Mouse (Mus musculus): ENCODE measurements around the gene Aox2.

Gene Aox2

DNA sequence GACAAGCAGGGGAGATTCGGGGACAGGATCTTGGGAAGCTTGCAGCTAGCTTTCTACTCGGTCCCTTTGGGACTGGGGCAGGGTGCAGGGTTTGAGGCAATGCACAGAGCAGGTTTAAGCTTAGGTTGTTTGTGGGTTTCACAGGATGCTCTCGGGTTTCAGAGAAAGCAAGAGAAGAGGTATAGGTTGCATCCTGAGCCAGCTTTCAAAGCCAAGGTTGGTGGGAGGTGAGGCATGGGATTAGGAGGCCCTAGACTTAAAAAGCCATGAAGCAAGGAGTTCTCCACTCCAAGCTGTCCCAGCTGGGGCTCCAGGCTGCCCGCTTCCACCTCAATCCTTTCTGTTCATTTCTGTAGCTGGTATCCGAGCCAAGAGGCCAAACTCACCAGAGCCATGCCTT, at the start of gene Aox2:
Gene Aox2 (plus strand): TSS at position 301 of the 400 bp plus-strand sequence.
- in situ Hi-C loops (cut with MboI) = loop anchor here (25.0 kb wide), 1 partner anchor 866 kb away; the partner anchor contains the start of genes Maip1 and Tyw5

DNA sequence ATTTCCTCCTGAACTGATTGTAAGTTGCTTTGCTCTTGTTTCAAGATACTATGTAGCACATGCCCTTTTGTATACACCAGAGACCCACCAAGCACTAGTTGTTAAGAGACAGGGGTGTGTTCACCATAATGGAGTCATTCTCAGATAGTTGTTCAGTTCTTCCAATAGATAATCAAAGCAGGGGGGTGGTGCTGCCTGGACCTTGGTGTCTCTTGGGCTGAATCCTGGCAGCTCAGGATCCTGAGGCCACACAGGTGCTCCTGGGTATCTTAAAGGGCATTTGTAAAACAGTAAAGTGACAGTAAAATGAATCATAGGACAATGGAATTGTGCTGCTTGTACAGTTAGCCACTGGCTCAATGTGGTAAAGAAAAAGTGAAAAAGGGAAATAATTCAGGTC, 49.2 kb upstream of the Aox2 start:
- in situ Hi-C loops (cut with MboI) = no loop called here

DNA sequence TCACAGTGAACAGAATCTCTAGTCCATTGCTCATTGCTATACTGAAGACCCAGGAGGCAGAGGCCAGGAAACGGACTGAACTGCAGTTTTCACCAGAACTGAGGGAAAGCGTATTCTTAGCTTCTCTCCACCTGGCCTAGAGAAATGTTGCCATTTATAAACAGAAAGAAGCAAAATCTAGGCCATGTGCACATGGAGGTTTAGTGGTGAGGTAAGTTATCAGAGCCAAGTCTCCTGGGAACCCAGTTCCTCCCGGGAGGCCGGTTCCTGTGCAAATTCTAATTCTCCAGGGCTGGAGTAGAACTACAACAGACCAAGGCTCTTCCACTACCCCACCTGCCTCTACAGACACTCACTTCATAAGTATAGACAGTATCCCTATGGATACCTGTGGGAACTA, 48.4 kb upstream of the Aox2 start:
- in situ Hi-C loops (cut with MboI) = no loop called here

DNA sequence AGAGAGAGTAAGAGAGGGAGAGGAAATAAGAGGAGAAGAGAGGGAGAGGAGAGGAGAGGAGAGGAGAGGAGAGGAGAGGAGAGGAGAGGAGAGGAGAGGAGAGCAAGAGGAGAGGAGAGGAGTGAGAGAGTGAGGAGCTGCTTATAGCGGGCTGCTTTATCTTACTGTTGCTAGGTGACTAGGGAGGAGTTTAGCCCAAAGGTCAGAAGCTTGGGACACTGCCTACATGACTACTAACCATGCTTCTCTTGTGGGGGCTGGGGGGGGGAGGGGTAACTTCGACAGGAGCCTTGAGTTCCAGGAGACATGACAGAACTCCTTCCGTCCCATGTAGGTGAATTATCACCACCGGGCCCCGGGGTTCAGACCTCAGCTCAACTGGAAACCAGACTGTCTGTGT, 47.6 kb upstream of the Aox2 start:
- in situ Hi-C loops (cut with MboI) = no loop called here

DNA sequence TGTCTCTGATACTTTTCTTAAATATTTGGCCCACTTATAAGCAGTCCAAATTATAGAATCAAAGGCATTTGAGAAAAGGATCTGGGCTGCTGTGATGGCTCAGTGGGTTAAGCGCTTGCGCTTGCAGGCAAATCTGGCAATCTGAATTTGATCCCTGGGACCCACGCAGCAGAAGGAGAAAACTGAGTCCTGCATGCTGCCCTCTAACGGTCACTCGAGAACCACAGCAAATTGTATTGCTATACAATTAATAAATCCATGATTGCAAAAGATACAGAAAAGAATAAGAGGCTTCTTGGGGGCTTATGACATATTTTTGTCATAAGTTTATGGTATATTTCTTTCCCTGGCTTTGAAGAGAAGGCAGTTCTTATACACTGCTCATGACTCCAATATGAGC, 42.7 kb upstream of the Aox2 start:
- in situ Hi-C loops (cut with MboI) = no loop called here

DNA sequence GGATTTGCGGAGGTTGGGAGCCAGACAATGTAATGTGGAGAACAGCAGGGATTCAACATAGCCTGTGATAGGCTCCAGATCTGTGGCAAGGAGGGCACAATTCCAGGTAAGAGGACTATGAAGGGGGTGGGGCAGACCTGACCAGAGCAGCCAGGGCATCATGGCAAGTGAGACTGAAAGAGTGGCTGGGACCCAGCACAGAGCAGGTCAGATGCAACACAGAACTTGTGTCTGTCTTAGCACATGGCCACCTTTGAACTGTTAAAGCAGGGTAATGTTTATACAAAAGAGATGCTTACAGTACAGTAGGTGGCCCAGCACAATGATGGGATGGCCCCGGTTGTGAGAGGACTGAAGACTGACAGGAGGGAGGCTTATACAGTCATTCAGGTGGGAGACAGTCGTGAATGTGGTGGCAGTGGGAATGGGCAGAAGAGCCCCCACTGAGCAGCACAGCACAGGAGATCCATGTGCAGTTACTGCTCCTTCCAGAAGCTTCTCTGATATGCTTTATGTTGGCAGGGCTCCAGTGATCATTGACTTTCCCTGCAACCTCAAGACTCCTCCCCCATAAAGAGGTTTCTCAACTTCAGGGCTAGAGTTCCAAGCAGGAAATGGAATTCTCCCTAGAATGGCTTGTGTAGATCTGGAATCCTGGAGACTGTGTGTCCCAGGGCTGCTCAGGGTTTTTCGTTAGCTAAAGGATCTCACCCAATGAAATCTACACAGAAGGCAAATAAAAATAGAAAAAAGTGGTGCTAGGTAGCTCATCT, 40.4 kb upstream of the Aox2 start:
- in situ Hi-C loops (cut with MboI) = no loop called here

DNA sequence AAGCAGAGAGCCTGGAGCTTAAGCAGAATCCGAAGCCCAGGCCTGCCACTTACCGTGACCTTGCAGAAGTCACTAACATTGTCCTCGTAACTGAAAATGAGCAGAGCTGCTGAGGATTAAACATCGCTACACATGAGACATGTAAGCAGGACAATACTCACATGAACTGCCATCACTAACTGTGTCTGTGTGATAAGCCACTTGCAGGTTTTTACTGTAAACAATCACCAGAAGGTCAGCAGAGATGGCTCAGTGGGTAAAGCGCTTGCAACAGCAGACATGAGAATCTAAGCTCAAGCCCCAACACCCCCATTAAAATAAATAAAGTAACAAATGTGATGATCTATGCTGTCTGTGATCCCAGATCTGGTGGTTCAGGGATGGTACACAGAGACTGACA, 39.7 kb upstream of the Aox2 start:
- in situ Hi-C loops (cut with MboI) = no loop called here

DNA sequence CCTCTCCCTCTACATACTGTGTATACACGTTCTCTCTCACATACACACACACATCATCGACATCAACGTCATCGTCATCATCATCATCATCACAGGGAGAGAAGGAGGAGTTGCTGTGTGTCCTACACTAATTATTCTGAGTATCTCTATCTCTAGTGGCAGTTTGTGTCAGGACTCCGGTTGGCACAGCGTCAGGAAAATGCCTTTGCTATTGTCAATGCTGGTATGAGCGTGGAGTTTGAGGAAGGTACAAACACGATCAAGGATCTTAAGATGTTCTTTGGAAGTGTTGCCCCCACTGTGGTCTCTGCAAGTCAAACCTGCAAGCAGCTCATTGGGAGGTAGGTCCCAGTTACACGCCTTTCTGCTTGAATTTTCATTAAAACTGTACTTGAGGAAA, 39.2 kb upstream of the Aox2 start:
- in situ Hi-C loops (cut with MboI) = no loop called here

DNA sequence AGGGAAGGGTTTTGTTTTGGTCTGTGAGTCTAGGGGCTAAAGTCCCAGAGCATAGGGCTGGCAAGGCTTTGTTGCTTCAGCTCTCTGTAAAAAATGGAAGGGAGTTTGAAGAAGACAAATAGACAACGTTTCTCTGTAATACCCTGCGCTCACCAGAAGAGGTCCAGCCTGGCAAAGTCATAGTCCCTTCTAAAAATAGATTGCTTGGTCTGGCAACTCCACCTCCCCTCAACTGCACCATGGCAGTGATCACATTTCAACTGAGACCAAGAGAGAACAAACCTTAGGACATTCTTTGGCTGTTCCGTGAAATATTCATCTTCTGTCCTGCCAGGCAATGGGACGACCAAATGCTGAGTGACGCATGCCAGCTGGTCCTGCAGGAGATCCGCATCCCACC, 37.8 kb upstream of the Aox2 start:
- in situ Hi-C loops (cut with MboI) = no loop called here

DNA sequence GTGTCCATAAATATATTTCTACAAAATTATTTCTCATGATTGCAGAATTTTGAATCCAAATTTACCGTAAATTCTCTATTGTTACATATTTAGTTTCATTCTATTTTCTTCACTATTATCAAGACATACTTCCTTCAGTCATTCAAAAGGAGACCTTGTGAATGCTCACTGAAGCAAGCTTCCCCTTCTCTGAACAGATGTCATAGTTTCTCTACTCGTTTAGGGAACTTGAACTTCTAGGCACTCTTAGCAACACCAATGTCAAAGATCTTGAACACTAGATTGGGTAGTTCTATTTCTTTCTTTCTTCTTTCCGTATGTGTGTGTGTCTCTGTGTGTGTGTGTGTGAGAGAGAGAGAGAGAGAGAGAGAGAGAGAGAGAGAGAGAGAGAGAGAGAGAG, 33.6 kb upstream of the Aox2 start:
- in situ Hi-C loops (cut with MboI) = no loop called here

DNA sequence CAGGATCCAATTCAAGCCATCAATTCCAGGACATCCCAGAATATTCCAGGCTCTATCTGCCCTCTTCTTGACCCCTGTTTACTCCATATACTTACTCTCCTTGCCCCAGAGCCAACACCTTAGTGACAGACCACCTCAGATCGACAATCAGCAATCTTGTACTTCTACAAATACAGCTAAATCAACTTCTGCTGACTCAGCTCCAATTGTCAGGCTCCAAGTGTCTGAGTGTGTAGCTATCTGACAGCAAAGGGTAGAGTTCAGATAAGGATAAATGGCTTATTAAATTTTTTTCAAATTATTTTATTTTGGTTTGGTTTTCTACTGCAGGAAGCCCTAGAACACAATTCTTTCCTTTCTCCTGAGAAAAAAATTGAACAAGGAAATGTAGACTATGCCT, 29.6 kb upstream of the Aox2 start:
- in situ Hi-C loops (cut with MboI) = no loop called here

DNA sequence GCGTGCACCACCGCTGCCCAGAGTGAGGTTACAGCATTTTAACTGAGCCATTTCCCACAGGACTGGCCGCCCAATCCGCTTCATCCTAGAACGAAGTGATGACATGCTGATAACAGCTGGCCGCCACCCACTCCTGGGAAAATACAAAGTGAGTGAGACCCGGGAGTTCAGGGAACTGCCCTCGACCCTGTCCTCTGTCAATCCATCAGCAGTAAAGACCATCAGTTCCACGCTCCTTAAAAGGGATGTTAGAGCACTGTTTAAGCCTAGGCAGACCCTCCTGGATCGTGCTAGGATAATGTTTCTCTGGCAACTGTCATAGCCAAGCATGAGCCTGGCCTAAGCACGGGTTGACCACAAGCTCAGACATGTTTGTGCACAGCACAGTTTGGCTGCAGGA, 24.7 kb upstream of the Aox2 start:
- in situ Hi-C loops (cut with MboI) = no loop called here

DNA sequence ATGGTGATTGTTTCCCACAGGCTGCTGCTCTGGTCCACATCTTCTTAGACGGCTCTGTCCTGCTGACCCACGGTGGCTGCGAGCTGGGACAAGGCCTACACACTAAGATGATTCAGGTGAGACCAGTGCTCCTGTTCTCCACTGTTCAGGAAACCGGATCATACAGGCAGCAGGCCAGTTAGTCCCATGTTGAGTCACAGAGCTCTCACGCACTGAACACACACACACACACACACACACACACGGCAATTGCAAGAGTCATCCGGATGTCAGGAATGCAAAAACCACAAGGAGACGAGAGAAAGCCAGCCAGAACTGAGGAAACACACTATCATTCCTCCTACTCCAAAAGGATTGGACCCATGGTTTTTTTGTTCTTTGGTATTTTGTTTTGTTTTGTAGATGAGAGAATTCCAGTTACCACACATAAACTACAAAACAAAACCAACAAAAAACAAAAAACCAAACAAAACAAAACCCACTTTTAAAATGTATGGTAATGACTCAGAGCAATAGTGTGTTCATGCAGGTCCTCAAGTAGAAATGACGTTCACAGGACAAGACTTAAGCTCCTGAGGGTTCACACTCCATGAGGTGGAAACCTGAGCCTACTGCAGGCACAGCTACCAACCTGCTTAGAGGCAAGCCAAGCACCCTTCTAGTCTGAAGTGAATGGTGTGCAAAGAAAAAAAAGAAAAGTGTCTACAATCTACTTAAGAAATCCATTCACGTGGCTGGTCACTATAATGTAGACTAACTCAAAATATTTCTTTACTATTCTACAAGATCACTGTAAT, 20.7 kb upstream of the Aox2 start:
- in situ Hi-C loops (cut with MboI) = no loop called here

DNA sequence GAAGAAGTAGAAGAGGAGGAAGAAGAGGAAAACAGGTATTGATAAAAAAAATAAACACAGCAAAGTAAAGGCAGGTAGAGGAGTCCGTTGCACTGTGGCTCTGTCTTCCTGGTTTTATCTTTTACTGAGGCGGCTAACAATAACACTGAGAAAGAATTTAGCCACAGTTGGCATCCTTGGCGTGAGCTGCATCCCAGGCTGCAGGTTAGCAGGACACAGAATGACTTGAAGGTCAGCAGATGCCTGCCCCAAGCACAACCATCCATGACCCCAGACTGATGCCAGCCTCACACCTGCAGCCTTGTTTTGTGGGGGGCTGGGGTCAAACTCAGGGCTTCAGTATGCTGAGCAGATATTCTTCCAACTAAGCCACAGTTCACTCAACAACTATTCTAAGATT, 17.8 kb upstream of the Aox2 start:
- in situ Hi-C loops (cut with MboI) = no loop called here

DNA sequence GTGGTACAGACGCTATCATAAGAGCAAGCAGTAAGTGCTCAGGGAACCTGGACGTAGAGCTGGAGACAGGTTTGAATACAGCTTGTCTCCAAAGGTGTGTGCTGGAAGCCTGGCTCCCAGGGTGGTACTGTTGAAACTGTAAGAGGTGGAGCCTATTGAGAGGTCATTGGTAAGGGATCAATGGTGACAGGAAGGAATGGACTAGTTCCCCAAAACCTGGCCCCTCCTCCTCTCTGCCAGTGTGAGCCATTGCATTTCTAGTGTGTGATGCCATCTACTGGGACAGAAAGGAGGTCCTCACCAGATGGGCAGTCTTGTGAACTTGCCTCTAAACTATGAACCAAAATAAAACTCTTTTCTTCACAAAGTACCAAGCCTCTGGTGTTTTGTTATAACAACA, 9.9 kb upstream of the Aox2 start:
- in situ Hi-C loops (cut with MboI) = no loop called here

DNA sequence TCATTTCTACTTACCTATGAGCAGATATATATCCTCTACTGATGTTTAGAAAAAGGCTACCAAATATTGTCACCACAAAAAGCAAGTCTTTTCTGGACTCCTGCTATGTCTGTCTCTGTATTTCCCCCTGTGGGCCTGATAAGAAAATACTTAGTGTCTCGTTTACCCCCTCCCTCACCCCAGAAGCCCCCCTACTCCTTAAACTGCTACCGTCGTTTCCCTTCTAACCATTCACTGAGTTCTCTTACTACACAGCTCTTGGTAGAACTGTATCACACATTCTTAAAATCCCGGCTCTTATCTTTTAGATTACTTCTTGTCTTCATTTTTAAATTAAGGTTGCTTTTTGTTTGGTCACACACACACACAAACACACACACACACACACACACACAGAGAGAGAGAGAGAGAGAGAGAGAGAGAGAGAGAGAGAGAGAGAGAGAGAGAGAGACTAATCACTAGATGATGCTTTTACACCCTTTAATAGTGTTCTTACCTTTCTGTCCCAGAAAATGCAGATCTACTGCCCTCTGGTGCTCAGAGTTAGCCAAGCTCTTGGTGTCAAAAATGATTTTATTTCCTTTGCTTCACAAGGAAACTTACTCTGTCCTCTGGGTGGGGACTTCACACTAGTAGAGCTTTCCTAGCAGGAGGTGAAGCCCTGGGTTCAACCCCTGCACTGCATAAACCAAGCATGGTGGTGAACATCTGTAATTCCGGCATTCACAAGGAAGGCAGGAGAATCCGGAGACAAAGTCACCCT, 7.1 kb upstream of the Aox2 start:
- in situ Hi-C loops (cut with MboI) = no loop called here

DNA sequence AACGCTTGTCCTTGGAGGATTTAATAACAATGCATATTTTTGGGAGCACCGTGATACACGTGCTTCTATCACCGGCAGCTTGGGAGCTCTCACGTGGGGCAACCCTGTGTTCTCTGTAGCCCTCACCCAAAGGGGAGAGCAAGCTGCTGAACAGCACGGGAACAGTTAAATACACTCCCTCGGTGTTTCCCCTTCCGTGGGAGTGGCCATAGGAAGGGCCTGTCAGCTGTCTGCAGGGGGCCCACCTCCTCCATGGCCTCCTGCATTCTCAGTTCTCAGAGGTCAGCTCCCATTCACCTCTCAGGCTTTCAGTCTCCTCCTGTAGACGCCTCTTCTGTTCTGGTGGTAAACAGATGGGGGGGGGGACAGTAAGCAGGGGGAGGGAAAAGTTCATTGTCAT, 2.2 kb upstream of the Aox2 start:
- in situ Hi-C loops (cut with MboI) = loop anchor here (25.0 kb wide), 1 partner anchor 864 kb away; the partner anchor contains the start of genes Maip1 and Tyw5

DNA sequence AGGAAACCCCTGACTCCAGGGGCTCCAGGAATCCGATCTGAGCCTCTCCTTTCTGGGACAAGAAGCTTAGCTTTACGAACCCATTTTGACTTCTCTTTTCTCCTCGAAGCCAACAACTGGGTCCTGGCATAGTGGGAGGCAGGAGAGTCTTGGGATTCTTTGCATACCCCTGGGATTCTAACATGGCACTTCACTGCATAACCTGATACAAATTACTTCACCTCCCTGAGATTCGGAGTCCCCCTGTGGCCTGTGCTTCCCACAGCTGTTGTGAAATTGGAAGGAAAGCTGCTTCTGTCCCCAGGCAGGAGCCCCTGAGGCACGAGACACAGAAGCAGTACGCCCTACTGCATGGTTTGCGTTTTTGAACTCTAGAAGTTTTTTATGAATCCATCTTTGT, 387 bp downstream of the Aox2 start:
- in situ Hi-C loops (cut with MboI) = loop anchor here (25.0 kb wide), 1 partner anchor 866 kb away; the partner anchor contains the start of genes Maip1 and Tyw5

DNA sequence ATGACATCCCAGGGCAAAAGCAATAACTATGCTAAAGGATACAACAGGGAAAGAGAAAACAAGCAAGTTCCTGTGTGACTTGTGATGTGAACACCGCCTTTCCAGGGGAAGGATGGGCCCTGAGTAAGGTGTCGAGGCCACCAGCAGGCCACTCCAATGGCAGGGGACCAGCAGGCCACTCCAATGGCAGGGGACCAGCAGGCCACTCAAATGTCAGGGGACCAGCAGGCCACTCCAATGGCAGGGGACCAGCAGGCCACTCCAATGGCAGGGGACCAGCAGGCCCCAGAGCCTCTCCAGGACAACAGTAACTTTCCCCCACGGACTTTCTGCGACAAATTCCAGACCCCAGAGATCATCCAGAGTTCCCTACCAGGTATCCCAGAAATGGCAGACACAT, 2.3 kb downstream of the Aox2 start:
- in situ Hi-C loops (cut with MboI) = loop anchor here (25.0 kb wide), 1 partner anchor 868 kb away; the partner anchor contains the start of genes Maip1 and Tyw5

DNA sequence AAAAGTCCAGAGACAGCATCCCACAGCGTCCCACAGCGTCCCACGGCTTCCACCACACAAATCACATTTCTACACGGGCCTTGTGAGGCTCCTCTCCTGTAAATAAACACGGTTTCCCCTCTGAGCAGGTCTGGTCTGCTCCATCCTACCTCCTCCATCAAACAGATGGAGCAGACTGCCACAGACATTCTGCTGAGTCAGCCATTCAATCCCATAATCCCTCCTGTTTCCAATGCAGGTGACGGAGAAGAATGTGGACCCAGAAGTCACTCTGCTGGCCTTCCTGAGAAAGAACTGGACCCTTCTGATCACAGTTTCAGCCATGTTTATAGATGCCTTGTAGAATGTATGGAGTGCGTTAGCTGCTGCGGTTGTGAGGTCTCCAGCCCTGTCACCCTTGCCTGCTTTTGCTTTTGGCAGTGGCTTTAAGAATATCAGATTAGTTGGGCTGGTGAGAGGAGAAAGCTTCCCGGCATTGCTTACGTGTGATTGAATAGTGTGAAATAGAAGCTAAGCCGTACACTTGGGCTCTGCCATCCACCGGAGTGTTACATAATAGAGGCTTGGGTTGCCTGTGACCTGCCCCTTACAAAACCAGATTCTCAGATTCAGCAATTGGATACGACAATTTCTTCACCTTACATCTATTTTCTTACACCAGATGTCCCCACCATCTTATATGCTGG, 3.0 kb downstream of the Aox2 start:
- in situ Hi-C loops (cut with MboI) = loop anchor here (25.0 kb wide), 1 partner anchor 869 kb away; the partner anchor contains the start of genes Maip1 and Tyw5

DNA sequence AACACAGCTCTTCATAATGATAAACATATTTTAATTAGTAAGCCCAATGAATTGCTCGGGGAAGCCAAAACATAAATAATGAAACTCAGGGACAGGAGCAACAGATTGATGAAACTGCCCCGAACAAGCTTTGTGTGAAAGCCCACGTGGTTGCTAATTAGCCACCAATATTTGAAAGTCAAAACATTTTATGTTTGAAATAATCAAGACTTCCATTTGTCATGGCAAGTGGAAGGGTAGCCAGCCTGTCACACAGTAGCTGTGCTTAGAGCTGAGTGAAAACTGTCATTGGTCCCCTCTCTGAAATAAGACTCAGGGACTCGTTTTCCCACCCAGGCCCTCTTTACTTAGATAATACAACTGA, 3.5 kb downstream of the Aox2 start:
- in situ Hi-C loops (cut with MboI) = loop anchor here (25.0 kb wide), 1 partner anchor 869 kb away; the partner anchor contains the start of genes Maip1 and Tyw5

DNA sequence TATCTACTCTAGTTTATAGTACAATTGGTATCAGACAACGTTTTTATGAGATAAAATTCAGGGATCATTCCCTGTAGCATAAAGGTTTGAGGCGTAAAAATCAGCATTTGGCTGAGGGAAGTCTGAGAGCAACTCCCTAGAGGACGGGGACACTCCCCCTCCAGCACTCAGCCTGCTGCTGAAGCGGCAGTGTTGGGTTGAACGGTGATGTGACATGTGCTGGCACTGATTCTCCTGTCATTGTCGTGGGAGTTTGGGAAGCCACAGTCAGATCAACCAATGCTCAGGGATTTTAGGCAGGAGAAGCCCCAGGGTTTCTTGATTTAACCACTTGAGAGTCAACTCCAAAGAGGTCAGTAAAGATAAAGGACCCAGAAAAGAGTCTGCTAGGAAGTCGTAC, 6.4 kb downstream of the Aox2 start:
- in situ Hi-C loops (cut with MboI) = loop anchor here (25.0 kb wide), 1 partner anchor 872 kb away; the partner anchor contains the start of genes Maip1 and Tyw5

Measured in mature B cell (primary cell).